Mouse (Mus musculus) embryonic facial prominence, embryonic 11.5 days (tissue): ENCODE measurements around the gene Il21. TPM values are rescaled to one million over a fixed set of nuclear protein-coding genes. Genes with fewer than 3 reads are reported as not detected.

Experiments
- microRNA-seq: library from miRNA; unstranded; fragments of <30 nt; microRNA quantifications from one replicate; pipeline ENCODE4, GENCODE M21; 2016; ENCODE audit warnings: borderline number of aligned reads
- polyA plus RNA-seq: library from polyadenylated mRNA; unstranded; fragments of >200 nt; fragmentation: Nextera tagmentation; extraction: Ambion mirVana; gene quantifications from 2 replicates; pipeline ENCODE4 v1.2.1, GENCODE M21; 2014

Gene Il21
- polyA plus RNA-seq, 1 experiment from 2014 or later, result not detected

Small RNAs within 50 kb of the gene (microRNA-seq; reads per million reads assigned to microRNA genes)
- not detected for gene Gm24169

Other genes with a start within 250 kb of the Il21 start
- gene Adad1, start 169.1 kb downstream of the Il21 start, polyA plus RNA-seq, result 0.27 and 0.89 TPM in 2 replicates
- gene Il2, start 106.7 kb downstream of the Il21 start, polyA plus RNA-seq, result 0.46 and 0.72 TPM in 2 replicates
- gene Bbs12, start 79.9 kb upstream of the Il21 start, polyA plus RNA-seq, result 10.7 and 11.6 TPM in 2 replicates
- 1.8 and 2.2 TPM in 2 replicates for gene Cetn4, start 80.1 kb upstream of the Il21 start, polyA plus RNA-seq
- 1.3 and 1.6 TPM in 2 replicates for gene Fgf2, start 115.7 kb upstream of the Il21 start, polyA plus RNA-seq
- 52.9 and 57.6 TPM in 2 replicates for gene Spata5, start 187.3 kb upstream of the Il21 start, polyA plus RNA-seq
- gene Nudt6, start 187.6 kb upstream of the Il21 start, polyA plus RNA-seq, result 3.6 and 3.8 TPM in 2 replicates